Mouse (Mus musculus) frontal cortex, postnatal 36 days (tissue): ENCODE results near the gene Amer3.
"Not testable (repeated sequence)": the region's sequence is repeated elsewhere in the genome, so short reads cannot be mapped to it uniquely, and the experiment has no call there.

ENCODE experiments used
- DNase-seq, 2 experiments: peaks; one replicate each; pipeline ENCODE4 v3.0.0; 2022; ENCODE audit warnings: low spot score in 2 of 2

Gene Amer3

DNA sequence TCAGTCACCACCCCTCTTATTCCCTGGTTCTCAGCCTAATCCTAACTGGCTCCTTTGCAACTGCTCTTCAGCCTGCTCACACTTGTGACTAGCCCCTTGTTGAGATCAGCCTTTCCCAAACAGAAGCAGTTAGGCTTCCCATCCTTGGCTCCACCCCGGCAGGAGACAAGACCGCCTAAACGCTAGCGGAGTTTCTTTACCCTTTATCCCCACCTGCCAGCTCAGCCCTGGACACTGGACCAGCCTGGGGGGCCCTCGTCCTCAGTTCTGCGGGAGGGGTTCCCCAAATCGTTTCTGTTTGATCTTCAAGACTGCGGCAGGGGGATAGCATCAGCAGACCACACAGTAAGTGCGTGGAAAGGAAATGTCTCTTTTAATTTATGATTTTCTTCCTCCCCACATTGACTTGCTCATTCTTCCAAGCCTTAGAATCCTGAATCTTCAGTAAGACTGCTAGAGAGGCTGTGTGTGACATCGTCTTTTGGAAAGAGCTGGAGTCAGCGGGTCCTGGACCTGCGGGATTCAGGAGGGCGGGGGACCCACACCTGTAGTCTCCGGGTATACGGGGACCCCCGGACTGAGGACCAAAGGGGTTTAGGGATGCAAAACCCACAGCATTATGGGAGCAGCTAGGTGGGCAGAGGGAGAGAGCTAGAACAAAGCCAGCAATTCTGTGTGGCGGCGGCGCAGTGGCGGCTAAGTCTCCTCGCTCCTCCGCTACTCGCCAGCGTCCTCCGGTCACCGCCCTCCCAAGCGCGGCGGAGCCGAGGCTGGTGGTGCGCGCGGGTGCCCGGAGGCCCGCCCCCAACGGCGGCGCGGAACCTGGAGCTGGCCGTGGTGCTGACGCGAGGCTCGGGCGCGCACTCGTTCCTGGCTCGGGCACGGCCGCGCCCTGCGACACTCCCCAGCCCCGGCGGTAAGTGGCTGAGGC, at the start of gene Amer3:
Gene Amer3 (plus strand): TSS at position 807 of the 931 bp plus-strand sequence.
- peak; percentile 78 to 86 for DNase-seq

DNA sequence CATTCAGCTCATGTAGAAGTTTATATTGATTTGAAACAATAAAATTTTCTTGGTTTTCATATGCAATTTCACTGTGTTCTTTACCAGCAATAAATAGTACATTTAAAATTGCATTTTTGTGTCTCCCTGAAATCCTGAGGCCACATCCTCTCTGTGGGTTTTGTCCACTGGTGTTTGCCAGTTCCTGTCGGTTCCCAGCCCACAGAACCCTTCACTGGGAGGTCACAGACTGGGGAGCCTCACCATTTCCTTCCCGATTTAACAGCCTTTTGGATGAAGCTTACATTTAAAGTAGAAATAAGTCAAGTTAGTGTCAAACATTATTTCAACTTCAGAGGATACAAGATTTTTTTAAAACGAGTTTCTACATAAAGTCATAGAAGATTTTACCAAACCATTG, 44.9 kb upstream of the Amer3 start:
- DNase-seq: not testable (repeated sequence)

DNA sequence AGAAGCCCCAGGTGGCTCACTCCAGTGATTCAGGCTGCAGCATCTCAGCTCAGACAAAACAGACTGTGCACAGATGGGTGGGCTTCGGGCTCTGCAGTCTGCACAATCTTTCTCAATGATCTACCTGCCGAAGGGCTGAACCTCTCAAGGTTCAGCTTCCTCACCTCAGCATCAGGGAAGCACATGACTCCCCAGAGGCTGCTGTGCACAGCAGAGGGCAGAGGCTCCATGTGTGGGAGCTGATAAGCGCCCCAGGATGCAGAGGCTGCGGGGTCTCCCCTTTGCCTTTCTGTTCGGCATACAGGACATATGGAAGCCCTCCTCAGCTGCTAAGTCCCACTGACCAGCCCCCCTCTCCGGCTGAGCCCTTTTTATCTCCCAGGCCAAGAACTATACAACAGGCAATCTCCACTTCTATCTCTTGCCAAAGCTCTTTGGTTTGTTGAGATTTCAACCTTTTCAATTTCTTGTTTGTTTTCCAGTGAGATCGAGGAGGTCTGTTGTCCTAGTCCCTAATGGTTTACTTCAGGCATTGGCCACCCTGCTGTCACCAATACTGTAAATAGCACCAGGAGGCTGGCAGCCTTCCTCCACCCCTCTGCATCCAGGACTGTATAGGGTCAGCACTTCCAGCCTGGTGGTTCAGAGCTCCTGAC, 44.3 kb upstream of the Amer3 start, which contains the start of gene Cfc1:
Gene Cfc1 (plus strand): TSS at position 606 of the 656 bp plus-strand sequence.
- not testable (repeated sequence) for DNase-seq

DNA sequence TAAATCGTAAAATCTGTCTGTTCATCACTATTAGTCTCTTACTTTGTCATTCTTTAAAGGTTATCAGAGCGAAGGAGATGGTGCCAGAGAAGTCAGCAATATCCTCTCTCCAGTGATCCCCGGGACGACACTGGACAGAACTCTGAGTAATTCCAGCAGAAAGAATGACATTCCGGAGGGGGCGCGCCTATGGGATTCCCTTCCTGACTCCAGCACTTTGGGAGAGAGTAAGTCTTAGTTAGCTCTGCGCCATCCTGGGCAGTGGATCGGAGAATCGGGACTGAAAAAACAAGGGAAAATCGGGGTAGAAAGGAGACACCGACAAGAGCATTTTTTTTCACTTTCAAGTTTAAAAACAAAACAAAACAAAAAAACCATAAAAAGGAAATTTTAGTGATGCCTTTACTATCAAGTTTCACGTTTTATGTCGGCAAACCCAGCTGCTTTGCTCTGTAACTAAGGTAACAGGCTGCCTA, 43.1 kb upstream of the Amer3 start:
- DNase-seq: no peak

DNA sequence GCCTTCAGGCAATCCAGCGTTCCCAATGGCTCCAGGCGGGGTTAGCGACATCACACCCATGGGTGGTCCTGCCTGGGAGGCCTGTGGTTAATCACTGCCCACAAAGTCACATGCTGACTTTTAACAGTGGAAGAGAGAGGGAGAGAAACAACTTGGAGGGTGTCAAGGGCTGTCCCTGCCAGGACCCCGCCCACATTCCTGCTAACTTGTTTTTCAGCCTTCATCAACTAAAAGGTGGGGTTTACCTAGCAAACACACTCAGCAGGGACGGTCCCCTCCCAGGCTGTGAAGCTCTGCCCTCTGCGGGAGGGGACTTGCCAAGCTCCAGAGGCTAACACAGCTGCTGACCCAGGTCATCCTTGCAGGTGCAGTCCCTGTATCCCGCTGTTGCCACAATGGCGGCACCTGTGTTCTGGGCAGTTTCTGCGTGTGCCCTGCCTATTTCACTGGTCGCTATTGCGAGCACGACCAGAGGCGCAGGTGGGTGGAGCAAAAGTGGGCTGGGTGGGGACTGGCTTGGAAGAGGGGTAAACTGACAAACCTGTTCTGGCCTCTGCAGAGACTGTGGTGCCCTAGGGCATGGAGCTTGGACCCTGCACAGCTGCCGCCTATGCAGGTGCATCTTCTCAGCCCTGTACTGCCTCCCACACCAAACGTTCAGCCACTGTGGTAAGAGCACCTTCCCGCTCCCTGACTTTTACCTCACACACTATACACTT, 42.5 kb upstream of the Amer3 start:
- DNase-seq: no peak

DNA sequence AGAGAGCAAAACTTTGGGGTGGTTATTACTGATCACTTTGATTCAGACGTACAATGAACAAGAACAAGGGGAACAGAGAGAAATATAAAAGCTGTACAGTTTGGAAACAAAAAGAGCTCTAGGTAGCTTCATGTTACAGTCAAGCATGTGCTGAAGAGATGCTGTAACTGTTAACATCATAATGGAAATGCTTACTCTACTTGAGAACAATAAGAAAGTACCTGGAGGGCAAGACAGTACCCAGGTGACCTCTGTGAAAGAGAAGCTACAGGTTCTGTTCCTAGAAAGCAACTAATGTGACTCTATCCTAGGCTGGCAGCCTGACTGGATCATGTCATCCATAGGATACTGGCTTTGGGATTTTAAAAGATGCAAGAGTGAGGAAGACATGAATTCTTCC, 32.4 kb upstream of the Amer3 start:
- DNase-seq: no peak

DNA sequence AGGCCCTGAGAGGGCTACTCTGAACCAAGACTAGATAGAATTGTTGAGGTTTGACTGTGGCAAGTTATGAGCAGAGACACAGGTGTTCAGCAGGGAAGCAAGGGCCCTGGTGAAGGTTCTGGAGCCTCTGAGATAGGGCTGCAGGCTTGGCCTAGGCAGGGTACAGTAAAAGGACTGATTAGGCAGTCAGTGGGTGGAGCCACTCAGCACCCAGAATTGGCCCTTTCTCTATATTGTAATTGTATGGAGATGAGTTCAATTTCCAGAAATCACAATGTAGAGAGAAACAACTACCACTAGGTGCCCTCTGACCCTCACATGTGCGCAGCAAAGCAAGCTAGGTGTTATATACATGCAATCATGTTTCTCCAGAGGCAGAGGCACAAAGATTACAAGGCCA, 25.8 kb upstream of the Amer3 start:
- DNase-seq: no peak

DNA sequence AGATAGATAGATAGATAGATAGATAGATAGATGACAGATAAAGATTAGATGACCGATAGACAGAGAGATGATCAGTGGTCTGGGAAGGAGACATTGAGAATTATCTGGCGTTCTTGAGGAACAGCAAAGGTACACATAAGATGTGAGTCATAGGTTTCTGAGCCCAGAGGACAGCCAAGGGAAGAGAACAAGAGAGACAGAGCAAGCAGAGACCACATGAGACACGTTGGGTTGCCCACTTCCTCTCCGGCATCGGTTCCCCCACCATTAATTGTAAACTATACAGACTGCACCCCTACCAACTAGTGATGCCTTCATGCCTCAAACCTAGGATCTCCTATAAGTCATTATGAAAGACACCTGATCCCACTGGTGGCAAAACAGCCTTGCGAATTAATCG, 25.2 kb upstream of the Amer3 start:
- DNase-seq: no peak

DNA sequence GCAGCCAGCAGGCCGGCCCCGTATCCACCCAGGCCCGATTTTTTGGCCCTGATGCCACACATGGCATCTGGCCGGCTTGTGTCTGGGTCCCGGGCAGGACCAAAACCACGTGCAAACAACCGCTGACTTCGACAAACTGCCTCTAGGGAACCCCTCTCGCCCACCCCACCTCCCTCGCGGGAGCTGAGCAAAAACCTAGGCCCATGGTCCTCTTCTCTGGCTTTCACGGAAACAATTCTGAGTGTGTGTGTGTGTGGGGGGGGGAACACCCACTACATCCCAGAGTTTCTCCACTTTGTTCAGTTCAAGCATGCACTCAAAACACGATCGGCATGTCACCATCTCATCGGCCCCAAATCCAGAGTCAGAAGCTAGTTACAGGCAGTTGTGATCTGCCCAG, 18.6 kb upstream of the Amer3 start, which contains the start of gene Prss40:
Gene Prss40 (minus strand): TSS at position 101 of the 400 bp plus-strand sequence.
- no peak for DNase-seq

DNA sequence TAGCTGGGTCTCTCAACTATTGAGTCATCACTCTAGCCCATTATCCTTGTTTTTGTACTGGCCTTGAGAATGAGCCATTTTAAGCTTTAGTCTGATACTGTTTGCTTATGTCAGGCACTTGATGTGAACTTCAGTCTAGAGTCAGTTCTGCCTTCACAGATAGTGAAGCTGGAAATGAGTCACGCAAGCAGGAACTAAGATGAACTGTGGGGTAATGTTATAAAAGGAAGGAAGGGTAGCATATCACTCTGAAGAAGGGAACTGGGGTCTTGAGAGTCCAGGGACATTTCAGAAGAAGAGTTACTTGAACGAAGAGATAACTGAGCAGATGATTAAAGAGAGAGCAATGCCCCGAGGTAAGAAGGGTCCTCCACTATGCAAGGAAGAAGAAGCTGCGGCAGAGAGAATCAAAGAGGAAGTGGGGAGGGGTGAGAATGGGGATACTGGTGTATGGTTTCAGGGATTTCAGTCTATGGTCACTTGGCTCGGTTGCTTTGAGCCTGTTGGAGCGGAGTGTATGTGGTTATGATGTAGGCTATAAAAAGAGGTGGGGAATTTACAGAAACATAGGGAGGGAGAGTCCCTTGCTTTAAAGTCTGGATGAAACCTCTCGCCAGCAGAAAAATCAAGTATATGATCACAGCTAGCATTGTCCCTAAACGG, 14.9 kb upstream of the Amer3 start:
- no peak for DNase-seq

DNA sequence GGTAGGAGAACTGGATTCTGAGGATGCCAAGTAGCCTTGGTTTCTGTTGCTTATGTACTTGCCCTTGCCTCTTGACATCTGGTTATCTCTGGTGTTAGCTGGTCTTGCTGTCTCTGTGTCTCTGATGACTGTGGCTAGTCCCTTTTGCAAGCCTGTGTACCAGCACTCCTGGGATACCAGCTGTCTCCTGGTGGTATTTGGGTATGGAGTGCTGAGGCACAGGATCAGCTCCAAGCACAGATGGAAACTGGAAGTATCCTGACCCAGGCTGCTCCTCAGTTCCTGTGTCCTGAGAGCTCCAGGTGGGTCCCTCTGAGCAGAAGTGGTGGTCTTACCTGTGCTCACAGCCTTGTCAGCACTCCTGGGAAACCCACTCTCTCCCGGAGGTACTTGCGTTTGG, 11.3 kb upstream of the Amer3 start:
- DNase-seq: no peak

DNA sequence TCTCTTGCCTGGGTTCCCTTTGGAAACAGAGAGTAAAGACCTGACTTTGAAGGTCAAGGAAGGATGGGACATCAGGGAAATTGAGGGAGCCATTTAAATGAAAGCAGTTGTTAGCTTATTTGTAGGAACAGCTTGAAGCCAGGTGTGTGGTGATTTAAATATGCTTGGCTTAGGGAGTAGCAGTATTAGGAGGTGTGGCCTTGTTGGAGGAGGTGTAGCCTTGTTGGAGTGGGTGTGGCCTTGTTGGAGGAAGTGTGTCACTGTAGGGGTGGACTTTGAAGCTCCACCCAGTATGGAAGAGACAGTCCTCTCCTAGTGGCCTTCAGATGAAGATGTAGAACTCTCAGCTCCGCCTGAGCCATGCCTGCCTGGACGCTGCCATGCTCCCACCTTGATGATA, 9.6 kb upstream of the Amer3 start:
- DNase-seq: no peak

DNA sequence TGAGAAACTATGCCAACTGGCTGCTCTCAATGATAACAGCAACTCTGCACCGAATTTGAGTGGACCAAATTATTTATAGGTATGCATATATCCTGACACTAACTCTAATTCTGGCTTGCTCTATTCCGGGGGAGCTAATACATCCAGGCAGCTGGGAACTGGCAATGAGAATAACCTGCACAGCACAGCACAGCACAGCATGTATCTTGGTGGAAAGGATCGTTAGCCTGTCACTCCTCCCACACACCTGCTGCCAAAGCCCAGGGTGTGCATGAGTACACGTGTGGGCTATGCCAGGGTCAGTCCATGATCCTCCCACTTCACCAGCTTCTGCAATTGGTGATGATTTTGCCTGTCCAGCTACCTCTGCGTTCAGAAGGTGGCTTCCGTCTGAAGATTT, 8.0 kb upstream of the Amer3 start:
- DNase-seq: peak; percentile 42 to 65

DNA sequence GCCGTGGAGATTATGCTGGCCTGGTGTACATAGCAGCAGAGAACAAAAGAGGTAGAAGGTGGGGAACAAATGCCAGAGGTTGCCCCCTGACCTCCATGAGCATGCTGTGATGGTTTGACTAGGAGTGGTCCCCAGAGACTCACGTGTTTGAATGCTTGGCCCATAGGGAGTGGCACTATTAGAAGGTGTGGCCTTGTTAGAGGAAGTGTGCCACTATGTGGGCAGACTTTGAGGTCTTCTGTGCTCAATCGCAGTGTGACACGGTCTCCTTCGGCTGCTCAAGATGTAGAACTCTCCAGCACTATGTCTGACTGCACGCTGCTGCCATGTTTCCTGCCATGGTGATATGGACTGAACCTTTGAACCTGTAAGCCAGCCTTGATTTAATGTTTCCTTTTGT, 6.2 kb upstream of the Amer3 start:
- DNase-seq: no peak

DNA sequence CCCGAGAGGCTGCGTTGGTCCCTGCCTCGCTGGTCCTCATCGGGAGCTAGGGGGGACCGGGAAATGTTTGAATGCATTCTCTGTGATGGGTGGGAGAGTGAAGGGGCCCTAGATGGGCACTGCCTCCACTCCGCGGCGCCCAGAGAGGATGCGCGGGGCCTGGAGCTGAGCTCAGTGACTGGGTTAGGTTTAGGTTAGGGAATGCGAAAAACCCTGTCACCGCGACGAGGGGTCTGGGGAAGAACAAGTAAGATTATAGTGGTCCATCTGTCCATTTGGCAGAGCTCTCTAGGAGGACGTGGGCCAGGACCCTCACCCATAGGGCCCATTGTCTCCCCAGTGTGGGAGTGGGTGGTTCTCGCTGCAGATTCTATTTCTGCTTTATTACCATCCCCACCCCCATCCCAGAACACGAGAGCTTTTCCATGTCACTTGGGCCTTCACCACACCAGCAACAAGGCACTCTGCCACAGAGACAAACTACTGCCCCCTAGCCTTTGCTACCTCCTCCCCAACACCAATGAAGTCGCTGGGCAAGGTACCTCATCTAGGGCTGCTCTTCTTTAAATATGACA, 412 bp downstream of the Amer3 start:
- DNase-seq: no peak

DNA sequence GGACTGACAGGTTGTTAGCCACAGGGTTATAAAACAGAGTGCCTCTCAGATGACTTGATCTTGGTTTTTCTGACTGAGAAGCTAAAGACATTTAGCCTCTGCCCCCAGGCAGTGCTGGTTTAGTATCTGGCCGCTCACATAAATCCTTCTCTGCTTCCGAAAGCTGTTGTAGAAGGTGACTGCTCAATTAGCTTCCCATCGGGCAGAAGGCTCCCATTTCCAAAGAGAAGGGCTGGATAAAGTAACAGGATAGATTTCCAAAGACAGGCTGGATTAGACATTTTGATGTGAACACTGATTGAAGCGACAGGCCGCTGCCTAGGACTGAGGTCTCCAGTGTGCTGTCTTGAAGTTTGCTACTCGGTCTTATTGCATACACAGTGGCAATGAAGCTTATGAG, 2.8 kb downstream of the Amer3 start:
- no peak for DNase-seq

DNA sequence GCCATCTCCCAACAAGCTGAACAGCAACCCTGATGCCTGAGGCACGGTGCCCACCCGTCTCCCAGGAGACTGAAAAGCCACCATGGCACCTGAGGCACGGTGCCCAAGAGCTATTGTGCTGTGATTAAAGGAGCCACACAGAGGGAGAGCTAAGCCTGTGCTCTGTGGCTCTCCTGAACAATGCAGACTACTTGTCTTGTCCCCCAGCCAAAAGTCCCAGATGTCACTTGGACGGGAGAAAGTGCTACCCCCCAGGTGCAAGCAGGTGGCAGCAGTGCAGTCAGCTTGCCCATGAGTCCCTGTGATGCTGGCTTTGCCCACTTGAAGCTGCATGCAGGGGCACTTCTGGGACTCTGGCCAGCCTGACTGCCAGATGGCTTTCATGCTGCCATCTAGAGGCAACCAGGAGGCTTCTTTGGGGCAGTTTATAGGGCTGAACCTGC, 4.4 kb downstream of the Amer3 start:
- DNase-seq: peak; percentile 53 to 75

DNA sequence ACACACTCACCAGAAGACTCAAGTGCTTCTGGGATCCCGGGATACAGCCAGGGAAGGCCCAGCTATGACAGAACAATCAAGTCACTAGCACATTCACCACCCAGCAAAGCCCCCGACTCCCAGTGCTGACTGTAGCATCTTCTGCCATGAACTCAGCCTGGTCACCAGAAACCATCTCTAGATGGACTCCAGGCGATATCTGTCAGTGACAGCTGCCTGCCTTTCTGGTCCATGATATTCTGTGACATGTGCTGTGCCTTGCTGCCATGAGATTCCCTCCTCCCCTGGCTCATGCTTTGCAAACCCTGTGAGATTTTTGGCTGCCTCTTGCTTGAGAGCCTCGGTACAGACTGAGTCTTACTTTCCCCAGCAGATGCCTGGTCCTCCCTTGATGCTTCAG, 5.3 kb downstream of the Amer3 start:
- DNase-seq: no peak

DNA sequence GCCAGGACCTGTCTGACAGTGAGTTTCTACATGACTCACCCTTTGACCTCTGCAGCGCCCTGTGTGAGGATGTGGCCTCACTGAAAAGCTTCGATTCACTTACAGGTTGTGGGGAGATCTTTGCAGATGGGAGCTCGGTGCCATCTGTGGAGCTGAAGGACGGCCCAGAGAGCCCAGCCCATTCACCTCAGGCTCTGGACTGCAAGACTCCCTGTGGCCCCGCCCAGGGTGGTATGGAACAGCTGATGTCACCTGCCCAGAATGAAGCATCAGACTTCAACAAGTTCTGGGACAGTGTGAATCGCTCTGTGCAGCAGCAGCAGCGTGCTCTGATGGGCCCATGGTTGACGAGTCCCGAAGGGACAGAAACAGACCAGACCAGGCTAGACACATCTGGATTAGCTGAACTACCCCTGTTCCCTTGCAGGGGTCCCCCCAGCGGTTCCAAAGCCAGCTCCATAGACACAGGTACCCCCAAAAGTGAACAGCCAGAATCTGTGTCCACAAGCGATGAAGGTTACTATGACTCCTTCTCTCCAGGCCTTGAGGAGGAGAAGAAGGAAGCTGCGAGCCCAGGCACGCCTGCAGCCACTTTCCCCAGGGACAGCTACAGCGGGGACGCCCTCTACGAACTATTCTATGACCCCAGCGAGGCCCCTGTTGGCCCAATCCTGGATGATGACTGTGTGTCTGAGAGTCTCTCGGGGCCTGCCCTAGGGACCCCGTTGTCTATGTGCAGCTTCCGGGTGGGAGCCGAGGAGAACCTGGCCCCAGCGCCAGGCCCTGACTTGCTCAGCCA, 8.0 kb downstream of the Amer3 start:
- no peak for DNase-seq

DNA sequence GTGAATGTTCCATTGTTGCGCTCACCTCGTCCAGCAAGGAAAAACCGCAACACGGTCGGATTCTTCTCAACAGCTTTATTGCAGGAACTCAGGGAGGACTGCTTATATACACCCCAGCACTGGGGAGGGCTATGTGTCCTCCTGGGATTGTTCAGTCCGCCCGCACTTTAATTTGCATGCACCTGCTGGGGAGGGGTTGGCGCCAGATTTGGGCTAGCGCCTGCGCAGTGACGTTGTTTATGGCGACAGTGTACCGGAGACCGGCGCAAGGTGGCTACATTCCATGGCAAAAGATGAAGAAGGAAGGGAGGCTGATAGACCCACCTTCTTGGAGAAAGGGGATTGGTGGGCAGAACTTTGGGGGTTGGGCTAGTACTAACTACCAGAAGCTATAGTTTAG, 20.5 kb downstream of the Amer3 start:
- no peak for DNase-seq
